Mouse (Mus musculus): Measurements from ENCODE around the gene Klk1b5. TPM values are rescaled to one million over a fixed set of nuclear protein-coding genes. Genes with fewer than 3 reads are reported as not detected.

Gene Klk1b5
- polyA plus RNA-seq, 1 experiment from 2014 or later = not detected

GRCm38 (mm10) chr7:44257278-44257677 lies 41.5 kb downstream of the Klk1b5 start, which contains the start of gene Acp4:
Gene Acp4 (minus strand): TSS chr7:44257378.
- no peak for ATAC-seq (ENCODE audit: insufficient number of reproducible peaks, insufficient read depth, low FRiP score, low TSS enrichment, low read depth)
- Histone ChIP-seq H3K4me3 (no peak within 1 kb of the TSS), H3K9ac (no peak within 1 kb of the TSS), H3K27me3 (peaks cover 8% of the 10 kb centered on the region), H3K9me3 (no peaks in the 10 kb centered on the region), H3K4me2 (no peak within 1 kb of the TSS), H3K27ac (no peak within 1 kb of the TSS), H3K36me3 (peaks cover 21% of the 10 kb centered on the region), H3K4me1 (0 out of 2 replicates have a peak, but pooled peaks cover 3% of the 10 kb centered on the region)
- 75% methylated on average over 4 of the region's 4 CpGs for WGBS

GRCm38 (mm10) chr7:44260410-44260809 lies 44.7 kb downstream of the Klk1b5 start:
- Histone ChIP-seq H3K9ac (no peak overlapping the region), H3K4me1 (peaks cover 6% of the 10 kb centered on the region; the same call in 1 of the 2 replicates), H3K4me3 (no peak overlapping the region), H3K27me3 (peaks cover 28% of the 10 kb centered on the region), H3K36me3 (no peaks in the 10 kb centered on the region; the same call in 1 of the 2 replicates), H3K4me2 (no peak overlapping the region), H3K9me3 (no peaks in the 10 kb centered on the region), H3K27ac (no peak overlapping the region)
- 71% methylated on average over 6 of the region's 6 CpGs for WGBS
- no peak for ATAC-seq (ENCODE audit: insufficient number of reproducible peaks, insufficient read depth, low FRiP score, low TSS enrichment, low read depth)

- Histone ChIP-seq H3K27me3 (peaks cover 33% of the 10 kb centered on the region), H3K4me2 (no peak within 1 kb of the TSS), H3K9ac (no peak within 1 kb of the TSS), H3K4me1 (peaks cover 6% of the 10 kb centered on the region; the same call in 1 of the 2 replicates), H3K9me3 (no peaks in the 10 kb centered on the region), H3K27ac (no peak within 1 kb of the TSS), H3K36me3 (no peaks in the 10 kb centered on the region), H3K4me3 (no peak within 1 kb of the TSS)
- WGBS = 50% methylated on average over 5 of the region's 5 CpGs
- no peak for ATAC-seq (ENCODE audit: insufficient number of reproducible peaks, insufficient read depth, low FRiP score, low TSS enrichment, low read depth)
Measured at GRCm38 (mm10) chr7:44261147-44261546, 45.4 kb downstream of the Klk1b5 start, which contains the start of gene Gm15517. Gene Gm15517 (plus strand): TSS chr7:44261447.

- WGBS = 3% methylated on average over 34 of the region's 34 CpGs
- Histone ChIP-seq H3K4me2 (peak overlapping the region; percentile 50), H3K9me3 (no peaks in the 10 kb centered on the region), H3K4me3 (peak overlapping the region; percentile 10), H3K27ac (no peak overlapping the region), H3K27me3 (peaks cover 43% of the 10 kb centered on the region), H3K9ac (peak overlapping the region; percentile 52), H3K36me3 (no peaks in the 10 kb centered on the region), H3K4me1 (peaks cover 6% of the 10 kb centered on the region; the same call in 1 of the 2 replicates)
- ATAC-seq (ENCODE audit: insufficient number of reproducible peaks, insufficient read depth, low FRiP score, low TSS enrichment, low read depth) = 0 out of 2 replicates have a peak, but pooled peaks have one; percentile 38
Measured at GRCm38 (mm10) chr7:44262791-44263643, 47.3 kb downstream of the Klk1b5 start.

GRCm38 (mm10) chr7:44268117-44268516 lies 52.4 kb downstream of the Klk1b5 start:
- H3K4me2 ChIP-seq = no peak overlapping the region
- no peak overlapping the region for H3K4me3 ChIP-seq
- no peaks in the 10 kb centered on the region for H3K9me3 ChIP-seq
- no peaks in the 10 kb centered on the region for H3K36me3 ChIP-seq
- WGBS = 77% methylated on average over 11 of the region's 11 CpGs
- H3K27ac ChIP-seq = no peak overlapping the region
- no peak for ATAC-seq (ENCODE audit: insufficient number of reproducible peaks, insufficient read depth, low FRiP score, low TSS enrichment, low read depth)
- peaks cover 4% of the 10 kb centered on the region; the same call in 1 of the 2 replicates for H3K4me1 ChIP-seq
- H3K9ac ChIP-seq = no peak overlapping the region
- peaks cover 42% of the 10 kb centered on the region for H3K27me3 ChIP-seq

GRCm38 (mm10) chr7:44269397-44269796 lies 53.7 kb downstream of the Klk1b5 start:
- no peaks in the 10 kb centered on the region for H3K9me3 ChIP-seq
- H3K4me3 ChIP-seq = no peak overlapping the region
- H3K4me1 ChIP-seq = no peaks in the 10 kb centered on the region
- no peak for ATAC-seq (ENCODE audit: insufficient number of reproducible peaks, insufficient read depth, low FRiP score, low TSS enrichment, low read depth)
- H3K9ac ChIP-seq = no peak overlapping the region
- no peak overlapping the region for H3K4me2 ChIP-seq
- WGBS = 93% methylated on average over 2 of the region's 2 CpGs
- H3K36me3 ChIP-seq = no peaks in the 10 kb centered on the region
- no peak overlapping the region for H3K27ac ChIP-seq
- peaks cover 43% of the 10 kb centered on the region for H3K27me3 ChIP-seq

Other genes starting within 250 kb of the Klk1b5 start
- not detected in 2 replicates for gene Klk1b1, start 249.2 kb upstream of the Klk1b5 start, polyA plus RNA-seq (2015; fragmentation: Nextera tagmentation; extraction: Ambion mirVana)
- not detected in 2 replicates for gene Klk1b9, start 239.9 kb upstream of the Klk1b5 start, polyA plus RNA-seq (2015; fragmentation: Nextera tagmentation; extraction: Ambion mirVana)
- not detected in 2 replicates for gene Klk1b11, start 220.1 kb upstream of the Klk1b5 start, polyA plus RNA-seq (2015; fragmentation: Nextera tagmentation; extraction: Ambion mirVana)
- not detected in 2 replicates for gene Klk1b26, start 203.8 kb upstream of the Klk1b5 start, polyA plus RNA-seq (2015; fragmentation: Nextera tagmentation; extraction: Ambion mirVana)
- gene Klk1b27, start 163.7 kb upstream of the Klk1b5 start, polyA plus RNA-seq (2015; fragmentation: Nextera tagmentation; extraction: Ambion mirVana) = not detected in 2 replicates
- gene Klk1b21, start 113.6 kb upstream of the Klk1b5 start, polyA plus RNA-seq (2015; fragmentation: Nextera tagmentation; extraction: Ambion mirVana) = not detected in 2 replicates
- gene Klk1b22, start 103.3 kb upstream of the Klk1b5 start, polyA plus RNA-seq (2015; fragmentation: Nextera tagmentation; extraction: Ambion mirVana) = not detected in 2 replicates
- not detected in 2 replicates for gene Klk1b16, start 79.2 kb upstream of the Klk1b5 start, polyA plus RNA-seq (2015; fragmentation: Nextera tagmentation; extraction: Ambion mirVana)
- gene Klk1b24, start 27.7 kb upstream of the Klk1b5 start, polyA plus RNA-seq (2015; fragmentation: Nextera tagmentation; extraction: Ambion mirVana) = not detected in 2 replicates
- not detected in 2 replicates for gene Klk1b3, start 17.8 kb upstream of the Klk1b5 start, polyA plus RNA-seq (2015; fragmentation: Nextera tagmentation; extraction: Ambion mirVana)
- not detected in 2 replicates for gene Klk1b4, start 8.5 kb upstream of the Klk1b5 start, polyA plus RNA-seq (2015; fragmentation: Nextera tagmentation; extraction: Ambion mirVana)
- gene Klk1, start 9.4 kb downstream of the Klk1b5 start, polyA plus RNA-seq (2015; fragmentation: Nextera tagmentation; extraction: Ambion mirVana) = not detected in 2 replicates
- gene Gm36864, start 20.2 kb downstream of the Klk1b5 start, polyA plus RNA-seq (2015; fragmentation: Nextera tagmentation; extraction: Ambion mirVana) = 0.21 TPM in 1 of 2 replicates, not detected in the other
- gene 1700028J19Rik, start 30.8 kb downstream of the Klk1b5 start, polyA plus RNA-seq (2015; fragmentation: Nextera tagmentation; extraction: Ambion mirVana) = 1.4 TPM in 2 replicates
- 199 and 210 TPM in 2 replicates for gene 2410002F23Rik, start 30.8 kb downstream of the Klk1b5 start, polyA plus RNA-seq (2015; fragmentation: Nextera tagmentation; extraction: Ambion mirVana)
- 0.13 TPM in 1 of 2 replicates, not detected in the other for gene Acp4, start 41.4 kb downstream of the Klk1b5 start, polyA plus RNA-seq (2015; fragmentation: Nextera tagmentation; extraction: Ambion mirVana)
- gene Gm15517, start 45.5 kb downstream of the Klk1b5 start, polyA plus RNA-seq (2015; fragmentation: Nextera tagmentation; extraction: Ambion mirVana) = not detected in 2 replicates
- gene Clec11a, start 91.0 kb downstream of the Klk1b5 start, polyA plus RNA-seq (2015; fragmentation: Nextera tagmentation; extraction: Ambion mirVana) = 9.1 and 11.9 TPM in 2 replicates
- gene Shank1, start 94.3 kb downstream of the Klk1b5 start, polyA plus RNA-seq (2015; fragmentation: Nextera tagmentation; extraction: Ambion mirVana) = 5.5 and 6.8 TPM in 2 replicates
- 4.1 and 4.9 TPM in 2 replicates for gene Syt3, start 168.2 kb downstream of the Klk1b5 start, polyA plus RNA-seq (2015; fragmentation: Nextera tagmentation; extraction: Ambion mirVana)
- gene 1700008O03Rik, start 169.9 kb downstream of the Klk1b5 start, polyA plus RNA-seq (2015; fragmentation: Nextera tagmentation; extraction: Ambion mirVana) = 0.19 and 1.4 TPM in 2 replicates
- 1.5 and 1.6 TPM in 2 replicates for gene Lrrc4b, start 213.1 kb downstream of the Klk1b5 start, polyA plus RNA-seq (2015; fragmentation: Nextera tagmentation; extraction: Ambion mirVana)
- gene Aspdh, start 249.4 kb downstream of the Klk1b5 start, polyA plus RNA-seq (2015; fragmentation: Nextera tagmentation; extraction: Ambion mirVana) = 0.69 and 2.2 TPM in 2 replicates

Measured in embryonic facial prominence, embryonic 13.5 days (tissue).